Mouse (Mus musculus) kidney, adult 2 months (tissue): ENCODE measurements around the gene Isy1.

Experiments
- CTCF ChIP-seq: fragments of 200-500 bp; conservative IDR thresholded peaks from 2 replicates; pipeline ENCODE4 v1.5.1; 2011; ENCODE audit warnings: low read depth, mild to moderate bottlenecking, control low read depth, low read length, moderate library complexity, mixed read lengths; ENCODE audit not compliant: insufficient read depth, insufficient read length
- POLR2A ChIP-seq: fragments of 200-500 bp; IDR thresholded peaks from one replicate; pipeline ENCODE4 v1.6.1; 2011; ENCODE audit warnings: low read depth, low read length, control low read depth

DNA sequence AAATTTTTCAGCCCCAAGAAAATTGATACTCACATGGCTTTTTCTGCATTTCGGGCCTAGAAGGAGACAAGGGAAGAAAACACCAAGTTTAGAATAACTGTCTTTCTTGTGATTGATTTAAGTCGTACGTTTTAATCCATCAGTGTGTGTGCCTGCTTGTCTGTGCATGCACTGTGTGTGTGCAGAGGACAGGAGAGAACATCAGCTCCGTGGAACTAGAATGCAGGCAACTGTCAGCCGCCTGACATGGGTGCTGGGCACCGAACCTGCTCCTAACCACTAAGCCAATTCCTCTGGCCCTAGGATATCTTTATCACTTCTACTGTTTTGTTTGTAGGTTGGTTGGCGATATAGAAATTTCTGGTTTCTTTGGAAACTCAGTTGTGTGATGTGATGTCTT is 2.9 kb downstream of the Isy1 start, which contains the start of gene Gm45140:
- TF ChIP-seq POLR2A (no peak), CTCF (no peak)
